Mouse (Mus musculus) skeletal muscle tissue, adult 2 months (tissue): ENCODE measurements around the gene Hdx.

Experiments used
- DNase-seq: peaks from one replicate; pipeline ENCODE4 v3.0.0-alpha.2; 2012; ENCODE audit warnings: low read depth, low spot score

The Hdx gene

DNA sequence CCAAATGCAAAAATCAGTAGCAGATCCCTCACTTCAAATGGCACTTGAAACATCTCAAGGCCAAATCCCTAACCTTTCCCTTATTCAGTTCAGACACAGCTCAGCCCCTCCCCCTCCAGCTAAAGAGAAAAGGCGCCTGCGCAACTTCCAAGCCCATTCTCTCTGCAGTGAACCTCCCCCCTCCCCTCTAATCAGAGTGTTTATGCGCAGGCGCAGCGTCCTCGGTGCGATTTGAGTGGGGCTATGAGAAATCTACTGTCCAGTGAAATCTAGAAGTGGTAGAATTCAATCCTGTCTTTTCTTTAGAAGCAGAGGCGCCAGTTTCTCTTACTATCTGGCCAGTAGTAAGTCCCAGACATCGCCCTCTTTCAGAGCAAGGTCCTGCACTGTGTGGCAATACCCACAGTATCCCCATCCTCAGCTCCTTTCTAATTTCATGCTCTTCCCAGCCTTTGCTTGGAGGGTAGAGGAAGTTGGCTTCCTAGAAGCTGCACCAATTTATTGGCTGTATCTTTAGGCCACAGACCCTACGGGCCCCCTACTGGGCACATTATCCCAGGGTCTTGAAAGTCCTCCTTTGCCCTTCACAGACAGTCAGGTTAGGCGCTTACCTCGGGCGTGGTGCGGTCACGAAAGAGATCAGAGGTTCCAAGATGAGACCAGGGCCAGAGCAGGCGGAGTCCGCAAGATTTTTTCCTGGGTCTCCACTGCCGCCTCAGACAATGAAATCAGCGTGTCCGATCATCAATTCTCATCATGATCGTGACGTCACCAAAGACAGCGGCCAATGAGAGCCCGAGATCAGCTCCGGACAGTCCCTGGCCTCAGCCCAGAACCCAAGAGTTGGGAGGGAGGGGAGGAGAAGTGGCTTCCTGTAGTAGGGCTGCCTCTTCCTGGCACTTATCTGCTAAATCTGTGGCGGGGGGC lies at the start of gene Hdx:
Gene Hdx (minus strand): TSS at position 724 of the 927 bp plus-strand sequence.
- peak; percentile 8 for DNase-seq

- no peak for DNase-seq
These were observed 11.2 kb downstream of the Hdx start for GRCm38 (mm10) chrX:111685665-111686064.

DNA sequence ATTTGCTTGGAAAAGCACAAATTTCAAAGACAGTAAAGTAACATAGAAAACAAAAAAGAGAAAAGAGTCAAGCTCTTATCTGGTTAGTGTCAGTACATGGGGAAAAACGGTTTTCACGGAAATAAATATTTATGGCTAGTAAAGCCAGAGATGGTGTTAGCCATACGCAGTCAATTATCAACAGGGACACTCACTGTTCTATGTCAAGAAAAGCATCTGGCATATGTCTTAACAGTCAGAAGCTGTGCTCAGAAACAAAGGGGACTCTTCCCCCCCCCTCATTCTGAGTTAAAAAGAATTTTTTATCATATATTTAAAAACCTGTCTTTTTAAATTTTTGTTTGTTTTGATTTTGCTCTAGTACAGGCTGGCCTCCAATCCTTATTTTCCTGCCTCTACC lies 25.2 kb downstream of the Hdx start:
- no peak for DNase-seq

DNA sequence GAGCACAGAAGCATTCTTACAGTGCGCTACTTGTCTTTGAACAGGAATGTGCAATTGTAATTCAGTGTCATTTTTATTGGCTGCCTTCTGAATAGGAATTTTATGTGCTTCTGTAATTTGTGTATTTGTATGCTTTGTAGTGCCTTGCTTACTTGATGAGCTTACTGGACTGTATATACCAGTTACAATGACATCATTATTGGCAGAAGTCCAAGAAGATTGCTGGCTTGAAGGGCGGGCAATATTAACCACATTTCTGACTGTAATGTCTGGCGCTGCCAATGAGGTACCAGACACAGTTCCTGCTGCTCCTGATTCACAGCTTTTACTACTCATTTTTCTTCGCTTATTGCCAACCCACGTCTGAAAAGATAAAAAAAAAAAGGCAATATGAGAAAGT lies 36.5 kb downstream of the Hdx start:
- no peak for DNase-seq

DNA sequence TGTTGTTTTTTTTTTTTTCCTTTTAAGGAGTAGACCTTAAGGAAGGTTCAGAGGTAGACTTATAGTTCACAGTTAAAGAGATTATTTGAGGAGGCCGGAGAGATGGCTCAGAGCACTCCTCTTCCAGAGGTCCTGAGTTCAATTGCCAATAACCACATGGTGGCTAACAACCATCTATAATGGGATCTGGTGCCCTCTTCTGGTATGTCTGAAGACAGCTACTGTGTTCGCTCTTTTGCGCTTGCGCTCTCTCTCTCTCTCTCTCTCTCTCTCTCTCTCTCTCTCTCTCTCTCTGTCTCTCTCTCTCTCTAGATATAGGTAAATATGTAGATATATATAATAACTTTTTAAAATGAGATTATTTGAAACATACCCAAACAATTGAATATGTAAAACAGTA lies 38.2 kb downstream of the Hdx start:
- DNase-seq = no peak

DNA sequence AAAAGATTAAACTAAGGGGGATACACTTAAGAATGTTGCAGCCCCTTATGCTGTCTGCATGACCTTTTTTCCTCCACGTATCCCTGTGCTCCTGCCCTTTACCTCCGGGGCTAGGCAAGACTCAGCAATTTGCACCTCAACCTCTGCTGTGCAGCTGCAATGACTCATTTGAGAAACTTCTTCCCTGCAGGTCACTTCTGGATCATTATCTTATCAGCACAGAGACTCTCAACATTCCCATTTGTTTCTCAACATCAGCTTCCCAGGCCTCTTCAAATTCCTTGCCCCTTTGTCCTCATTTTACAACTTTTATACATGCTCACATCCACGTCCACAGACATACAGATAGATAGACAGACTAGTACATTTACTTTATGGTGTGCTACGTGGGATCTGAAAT lies 51.9 kb downstream of the Hdx start:
- no peak for DNase-seq

GRCm38 (mm10) chrX:111640616-111641015 lies 56.3 kb downstream of the Hdx start:
- DNase-seq = no peak

DNA sequence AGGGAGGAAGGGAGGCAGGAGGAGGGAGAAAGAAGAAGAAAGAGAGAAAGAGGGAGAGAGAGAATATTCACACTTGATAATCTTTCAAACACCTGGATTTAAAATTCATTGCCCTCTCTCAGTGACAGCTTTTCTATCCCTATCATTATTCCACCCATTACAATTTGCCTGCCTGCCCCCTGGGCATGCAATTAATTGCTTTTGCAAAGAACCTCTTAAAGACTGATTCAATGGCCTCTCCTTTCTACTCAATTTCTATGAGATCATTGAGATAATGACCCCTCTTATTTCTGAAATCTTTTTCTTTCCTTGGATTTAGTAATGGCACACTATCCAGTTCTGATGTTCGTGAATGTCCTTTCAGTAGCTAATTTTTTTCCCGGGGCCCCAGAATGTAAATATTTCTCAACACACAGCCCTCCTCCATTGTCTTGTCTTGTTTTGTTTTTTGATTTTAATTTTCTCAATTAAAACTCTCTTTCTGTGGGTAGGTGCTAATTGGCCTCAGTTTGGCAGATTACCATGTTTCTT lies 99.2 kb downstream of the Hdx start:
- DNase-seq = no peak

DNA sequence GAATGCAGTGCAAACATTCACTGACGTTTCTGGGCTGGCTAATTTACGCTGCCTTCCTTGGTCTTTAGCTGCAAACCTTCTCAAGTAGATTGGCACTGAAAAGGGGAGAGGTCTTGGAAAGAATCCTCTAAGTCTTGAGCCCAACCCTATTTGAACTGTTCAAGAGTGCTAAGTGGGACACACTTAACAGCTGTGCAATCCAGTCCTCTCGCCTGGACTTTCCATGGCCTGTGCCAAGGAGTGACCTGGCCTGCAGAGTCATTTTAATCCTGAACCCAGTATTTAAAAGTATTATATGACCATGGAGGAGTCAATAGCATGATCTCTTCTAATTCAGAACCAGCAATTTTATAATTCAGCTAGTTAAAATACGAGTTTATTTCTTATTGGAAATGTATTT lies 109.3 kb downstream of the Hdx start:
- peak; percentile 30 for DNase-seq

GRCm38 (mm10) chrX:111577044-111577443 lies 119.8 kb downstream of the Hdx start:
- DNase-seq = no peak

DNA sequence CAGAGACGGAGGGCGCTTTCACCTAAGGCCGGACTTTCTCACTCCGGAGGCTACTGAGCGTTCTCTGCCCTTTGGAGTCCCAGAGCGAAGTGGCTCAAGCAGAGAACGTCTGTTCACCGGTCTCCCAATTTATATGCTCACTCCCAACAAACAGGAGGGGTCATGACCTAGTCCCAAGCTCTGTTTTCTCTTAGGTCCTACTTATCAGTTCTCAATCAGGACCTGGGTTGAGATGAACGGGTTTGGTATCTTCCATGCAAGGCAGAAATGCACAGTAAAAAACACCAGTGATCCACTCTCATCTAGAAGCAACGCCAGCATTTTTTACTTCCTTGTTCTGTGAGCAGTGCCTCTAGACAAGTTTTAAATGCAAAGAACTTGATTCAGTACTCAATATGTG lies 159.0 kb downstream of the Hdx start, which contains the start of gene Rps6ka6:
Gene Rps6ka6 (minus strand): TSS at position 101 of the 400 bp plus-strand sequence.
- DNase-seq = no peak
